Mouse (Mus musculus) hindbrain, embryonic 10.5 days (tissue): ENCODE data around the gene Traf7. TPM values are rescaled to one million over a fixed set of nuclear protein-coding genes. Genes with fewer than 3 reads are reported as not detected.

Experiments
- DNase-seq: peaks from one replicate; pipeline ENCODE4 v3.0.0-alpha.2; 2017; ENCODE audit warnings: low spot score
- H3K27ac ChIP-seq: fragments of 300-500 bp; sonication (generic); 2 replicates; pipeline ENCODE4 v1.5.1; 2016; ENCODE audit warnings: mild to moderate bottlenecking, moderate library complexity
- H3K27me3 ChIP-seq: fragments of 300-500 bp; sonication (generic); 2 replicates; pipeline ENCODE4 v1.6.1; 2016; ENCODE audit warnings: mild to moderate bottlenecking; ENCODE audit not compliant: poor library complexity, insufficient read depth, severe bottlenecking
- H3K36me3 ChIP-seq: fragments of 300-500 bp; sonication (generic); 2 replicates; pipeline ENCODE4 v1.6.1; 2016; ENCODE audit warnings: mild to moderate bottlenecking, moderate library complexity
- H3K4me1 ChIP-seq: fragments of 300-500 bp; sonication (generic); replicated peaks from 2 replicates; pipeline ENCODE4 v1.6.1; 2016; ENCODE audit warnings: mild to moderate bottlenecking
- H3K4me3 ChIP-seq: fragments of 300-500 bp; sonication (generic); 2 replicates; pipeline ENCODE4 v1.5.1; 2016; ENCODE audit warnings: mild to moderate bottlenecking, moderate library complexity
- H3K9me3 ChIP-seq: fragments of 300-500 bp; sonication (generic); 2 replicates; pipeline ENCODE4 v1.6.1; 2016; ENCODE audit warnings: mild to moderate bottlenecking, moderate library complexity
- WGBS: fragments of 180-500 bp; shearing (Covaris S2); methylation state at CpG from one replicate; pipeline ENCODE4 v1.1.7; 2016; 5-methylcytosine and 5-hydroxymethylcytosine counted together
- polyA plus RNA-seq: library from polyadenylated mRNA; unstranded; fragments of >200 nt; fragmentation: Nextera tagmentation; extraction: Ambion mirVana; gene quantifications from 2 replicates; pipeline ENCODE4 v1.2.1, GENCODE M21; 2016

The Traf7 gene
- polyA plus RNA-seq, 1 experiment from 2014 or later: 93.6 TPM

DNA sequence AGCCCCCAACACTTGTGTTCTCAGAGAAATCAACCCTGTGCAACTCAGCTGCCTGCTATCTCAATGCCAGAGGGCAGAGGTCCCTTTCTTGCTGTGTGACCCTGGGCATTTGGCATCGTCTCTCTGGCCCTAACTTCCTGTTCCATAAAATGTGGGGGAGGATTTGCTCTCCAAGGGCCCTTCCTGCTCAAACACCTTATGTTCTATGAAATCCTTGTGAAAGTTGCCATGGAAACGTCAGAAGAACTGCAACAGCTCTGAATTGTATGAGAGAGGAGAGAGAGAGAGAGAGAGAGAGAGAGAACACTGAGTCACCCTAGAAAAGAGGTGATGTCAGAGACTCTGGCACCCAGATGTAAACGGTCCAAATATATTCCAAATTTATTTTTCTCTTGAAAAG, 9.8 kb upstream of the Traf7 start:
- H3K27me3 ChIP-seq: no peaks in the 10 kb centered on the region
- H3K36me3 ChIP-seq: no peaks in the 10 kb centered on the region
- peaks cover 26% of the 10 kb centered on the region for H3K4me1 ChIP-seq
- no peaks in the 10 kb centered on the region for H3K9me3 ChIP-seq
- 48% methylated on average over 3 of the region's 3 CpGs for WGBS
- H3K4me3 ChIP-seq: no peak overlapping the region
- DNase-seq: no peak
- H3K27ac ChIP-seq: no peak overlapping the region

DNA sequence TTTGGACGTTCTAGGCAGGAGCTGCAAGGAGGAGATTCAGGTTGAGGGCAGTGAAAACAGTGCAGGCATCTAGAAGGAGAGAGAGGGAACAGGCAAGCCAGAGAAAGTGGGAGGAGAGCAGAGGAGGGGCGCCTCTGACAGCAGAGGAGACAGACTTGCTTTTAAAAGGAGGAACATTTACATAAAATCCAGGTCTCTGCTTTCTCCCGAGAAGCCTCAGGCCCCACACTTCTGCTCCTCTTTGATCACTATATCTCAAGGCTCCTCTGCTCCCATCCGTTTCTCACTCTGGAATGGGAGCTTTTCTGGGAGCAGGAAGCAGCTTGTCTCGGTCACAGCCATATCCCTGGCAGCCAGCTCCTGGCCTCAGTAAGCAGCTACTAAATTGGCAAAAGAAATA, 7.6 kb upstream of the Traf7 start:
- Histone ChIP-seq H3K9me3 (no peaks in the 10 kb centered on the region), H3K4me1 (peaks cover 48% of the 10 kb centered on the region), H3K27ac (no peak overlapping the region), H3K27me3 (no peaks in the 10 kb centered on the region), H3K36me3 (peaks cover 12% of the 10 kb centered on the region), H3K4me3 (no peak overlapping the region)
- DNase-seq: no peak
- 53% methylated on average over 5 of the region's 5 CpGs for WGBS

DNA sequence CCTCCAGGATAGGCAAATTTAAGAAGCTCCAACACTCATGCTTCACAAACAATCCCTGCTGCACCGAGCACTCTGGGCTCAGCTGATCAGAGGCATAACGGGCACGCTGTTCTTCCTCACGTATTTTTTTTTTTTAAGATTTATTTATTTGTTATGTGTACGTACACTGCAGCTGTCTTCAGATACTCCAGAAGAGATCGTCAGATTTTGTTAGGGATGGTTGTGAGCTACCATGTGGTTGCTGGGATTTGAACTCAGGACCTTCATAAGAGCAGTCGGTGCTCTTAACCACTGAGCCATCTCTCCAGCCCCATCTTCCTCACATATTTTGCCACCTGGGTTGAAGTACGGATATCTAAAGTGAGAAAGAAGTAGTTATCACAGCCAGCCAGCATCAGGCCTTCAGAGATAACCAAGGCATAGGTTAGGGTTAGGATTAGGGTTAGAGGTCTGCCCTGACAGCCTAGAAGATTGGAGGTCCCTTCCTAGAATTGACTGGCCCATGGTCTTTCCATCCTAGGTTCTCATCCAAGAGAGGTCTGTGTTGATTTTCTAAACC, 6.5 kb upstream of the Traf7 start, which contains the start of gene Rab26:
Gene Rab26, minus strand, starts transcription at position 51 of the 559 bp plus-strand sequence.
- DNase-seq: no peak
- Histone ChIP-seq H3K4me3 (peak within 1 kb of the TSS; percentile 54), H3K9me3 (no peaks in the 10 kb centered on the region), H3K36me3 (peaks cover 23% of the 10 kb centered on the region), H3K4me1 (peaks cover 59% of the 10 kb centered on the region), H3K27me3 (no peaks in the 10 kb centered on the region), H3K27ac (peak within 1 kb of the TSS; percentile 54)
- 91% methylated on average over 8 of the region's 8 CpGs for WGBS

DNA sequence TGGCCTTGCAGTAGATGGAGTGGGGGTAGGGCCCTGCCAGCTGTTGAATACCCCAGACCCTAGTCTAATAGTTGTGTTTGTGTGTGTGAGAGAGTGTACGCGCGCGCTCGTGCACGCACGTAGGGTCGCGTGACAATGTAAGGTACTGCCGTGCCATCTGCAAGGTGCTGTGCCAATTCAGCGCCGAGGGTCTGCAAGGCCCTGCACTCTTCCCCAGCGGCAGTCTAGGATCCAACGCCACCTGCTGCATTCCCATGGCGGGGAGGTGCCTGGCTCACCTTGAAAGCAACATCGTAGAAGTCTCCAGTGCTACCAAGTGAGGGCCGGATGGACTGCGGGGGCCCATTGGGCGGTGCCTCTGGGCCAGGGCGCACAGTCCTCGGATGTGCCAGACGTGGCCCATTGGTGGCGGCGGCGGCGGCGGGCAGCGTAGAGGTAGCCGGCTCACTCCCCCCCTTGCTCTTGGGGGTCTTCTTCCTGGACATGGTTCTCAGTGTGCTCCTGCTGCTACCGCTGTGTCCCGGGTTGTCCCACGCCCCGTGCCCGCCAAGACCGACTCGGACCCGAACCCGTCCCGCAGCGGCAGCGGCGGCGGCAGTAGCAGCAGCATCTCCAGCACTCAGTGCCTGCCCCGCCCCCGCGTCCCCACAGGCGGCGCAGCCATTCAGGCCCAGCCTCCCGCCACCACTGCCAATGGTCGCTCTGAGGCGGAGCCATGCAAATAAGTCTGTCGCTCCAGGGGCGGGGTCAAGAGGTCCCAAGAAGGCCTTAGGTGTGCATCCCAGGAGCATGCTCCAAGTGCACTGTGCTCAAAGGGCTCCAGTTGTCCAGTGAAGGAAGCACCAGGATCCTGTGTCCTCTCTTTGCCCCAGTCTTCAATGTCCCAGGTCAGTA, 5.6 kb upstream of the Traf7 start:
- Histone ChIP-seq H3K27me3 (no peaks in the 10 kb centered on the region), H3K4me1 (peaks cover 66% of the 10 kb centered on the region), H3K4me3 (peak overlapping the region; percentile 54), H3K27ac (peak overlapping the region; percentile 54), H3K9me3 (no peaks in the 10 kb centered on the region), H3K36me3 (peaks cover 26% of the 10 kb centered on the region)
- peak; percentile 85 for DNase-seq
- WGBS: 7% methylated on average over 53 of the region's 53 CpGs

DNA sequence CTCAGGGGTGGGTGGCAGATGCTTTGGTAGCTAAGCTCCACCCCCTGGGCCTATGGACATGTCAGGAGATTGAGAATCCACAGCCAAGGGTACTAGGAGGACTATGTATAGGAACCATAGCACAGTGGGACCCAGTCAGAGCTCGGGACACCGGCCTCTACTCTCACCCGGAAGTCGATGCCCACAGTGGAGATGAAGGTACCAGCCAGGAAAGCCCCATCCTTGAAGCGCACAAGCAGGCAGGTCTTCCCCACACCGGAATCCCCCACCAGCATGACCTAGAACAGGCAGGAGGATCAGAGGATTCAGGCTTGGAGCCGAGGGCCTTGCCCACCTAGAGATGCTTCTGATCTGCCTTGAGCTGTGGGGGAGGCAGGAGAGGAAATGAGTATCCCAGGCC, 4.3 kb upstream of the Traf7 start:
- H3K4me1 ChIP-seq: peaks cover 61% of the 10 kb centered on the region
- WGBS: 76% methylated on average over 7 of the region's 7 CpGs

DNA sequence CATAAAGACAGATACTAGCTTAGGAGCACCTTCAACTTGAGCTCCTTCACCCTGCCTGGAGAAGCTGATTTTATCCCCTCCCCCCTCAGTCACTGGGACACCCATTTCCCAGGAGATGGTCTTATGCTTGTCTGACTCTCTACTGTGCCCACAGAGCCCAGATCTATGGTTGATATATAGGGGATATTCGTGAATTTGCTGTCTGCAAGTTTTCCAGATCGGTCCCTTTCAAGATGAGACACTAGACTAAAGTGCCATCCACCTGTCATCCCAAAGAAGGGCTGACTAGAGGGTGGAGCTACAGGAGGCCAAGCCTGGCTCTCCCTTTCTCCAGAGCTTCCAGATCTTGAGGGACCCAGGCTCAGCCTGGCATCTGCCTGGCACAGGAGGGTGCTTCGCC, 3.3 kb upstream of the Traf7 start:
- no peaks in the 10 kb centered on the region for H3K27me3 ChIP-seq
- H3K36me3 ChIP-seq: peaks cover 26% of the 10 kb centered on the region
- H3K4me3 ChIP-seq: 0 out of 2 replicates have a peak overlapping the region, but pooled peaks have one; percentile 84
- 68% methylated on average over 3 of the region's 3 CpGs for WGBS
- peaks cover 68% of the 10 kb centered on the region for H3K4me1 ChIP-seq
- DNase-seq: no peak
- no peak overlapping the region for H3K27ac ChIP-seq
- no peaks in the 10 kb centered on the region for H3K9me3 ChIP-seq

More for the DNA sequence above, 4.3 kb upstream of the Traf7 start:
- Histone ChIP-seq H3K27ac (no peak overlapping the region), H3K36me3 (peaks cover 26% of the 10 kb centered on the region), H3K9me3 (no peaks in the 10 kb centered on the region), H3K4me3 (peak overlapping the region; percentile 14; the same call in 1 of the 2 replicates), H3K27me3 (no peaks in the 10 kb centered on the region)
- no peak for DNase-seq

DNA sequence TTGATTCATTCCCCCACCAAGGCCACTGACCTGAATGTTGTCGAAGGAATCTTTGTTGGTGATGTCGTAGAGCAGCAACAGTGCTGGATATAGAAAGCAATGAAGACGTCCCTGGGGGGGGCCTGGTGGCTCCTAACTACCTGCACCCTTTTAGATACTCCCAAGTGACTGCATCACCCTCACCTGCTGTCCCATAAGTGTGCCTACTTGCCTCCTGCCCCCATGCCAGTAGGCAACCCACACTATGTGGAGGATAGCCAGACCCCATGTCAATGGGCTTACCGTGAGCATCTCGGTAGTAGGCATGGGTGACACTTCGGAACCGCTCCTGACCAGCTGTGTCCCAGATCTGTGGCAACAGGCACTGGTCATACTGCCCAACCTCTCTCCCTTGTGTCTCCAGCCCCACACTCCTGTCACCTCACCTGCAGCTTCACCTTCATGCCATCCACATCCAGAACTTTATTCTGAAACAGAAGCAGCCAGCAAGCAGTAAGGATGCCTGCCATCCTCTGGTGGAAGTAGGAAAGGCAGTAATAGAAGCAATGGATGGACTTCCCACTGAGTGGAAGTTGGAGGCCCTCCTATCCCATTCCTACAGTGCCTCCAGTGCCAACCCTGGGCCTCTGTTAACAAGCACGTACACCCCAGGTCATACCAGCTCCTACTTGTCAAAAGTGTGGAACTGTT, 2.8 kb upstream of the Traf7 start:
- Histone ChIP-seq H3K9me3 (no peaks in the 10 kb centered on the region), H3K4me3 (peak overlapping the region; percentile 84), H3K27me3 (no peaks in the 10 kb centered on the region), H3K36me3 (peaks cover 28% of the 10 kb centered on the region), H3K27ac (peak overlapping the region; percentile 90), H3K4me1 (peaks cover 68% of the 10 kb centered on the region)
- WGBS: 33% methylated on average over 8 of the region's 8 CpGs
- no peak for DNase-seq

DNA sequence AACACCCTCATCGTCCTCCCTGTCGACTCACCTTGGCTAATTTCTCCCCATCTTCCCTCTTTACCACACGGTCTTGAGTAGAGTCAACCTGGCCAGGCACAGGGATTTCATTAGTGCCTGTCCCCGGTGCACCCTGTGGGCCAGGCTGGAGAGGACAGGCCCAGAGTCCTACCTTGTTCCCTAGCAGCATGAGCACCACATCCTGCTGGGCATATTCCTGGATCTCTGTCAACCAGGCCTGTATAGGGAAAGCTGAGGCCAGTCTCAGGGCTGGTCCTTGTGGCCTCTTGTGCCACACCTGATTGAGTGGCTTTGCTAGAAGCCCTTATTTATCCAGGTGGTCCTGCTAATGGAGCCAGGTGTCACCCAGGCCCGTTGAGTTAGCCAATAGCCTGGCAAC, 2.1 kb upstream of the Traf7 start:
- H3K4me1 ChIP-seq: peaks cover 68% of the 10 kb centered on the region
- no peaks in the 10 kb centered on the region for H3K27me3 ChIP-seq
- no peak for DNase-seq
- H3K4me3 ChIP-seq: peak overlapping the region; percentile 84
- WGBS: 22% methylated on average over 5 of the region's 5 CpGs
- H3K36me3 ChIP-seq: peaks cover 34% of the 10 kb centered on the region
- H3K9me3 ChIP-seq: no peaks in the 10 kb centered on the region
- peak overlapping the region; percentile 90 for H3K27ac ChIP-seq

DNA sequence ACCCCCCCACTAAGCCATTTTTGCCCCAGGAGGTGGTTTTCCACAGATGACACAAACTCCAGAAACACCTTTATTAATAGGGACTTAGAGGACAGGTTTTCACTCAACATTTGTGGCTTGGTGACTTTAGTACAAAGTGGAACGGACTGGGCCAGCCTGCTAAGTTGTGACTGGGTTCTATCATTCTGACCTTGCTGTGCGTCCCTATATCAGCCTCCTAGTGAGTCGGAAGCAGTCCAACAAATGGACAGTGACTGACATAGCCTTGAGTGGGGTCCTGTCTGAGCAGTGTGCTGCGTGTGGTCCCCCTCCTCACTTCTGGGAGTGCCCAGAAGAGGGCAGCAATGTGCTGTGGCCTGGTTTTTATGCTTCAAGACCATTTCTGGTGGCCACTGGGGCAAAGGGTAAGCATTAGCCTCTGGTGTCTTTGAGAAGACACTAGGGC, 1.3 kb upstream of the Traf7 start:
- Histone ChIP-seq H3K9me3 (no peaks in the 10 kb centered on the region), H3K27ac (peak overlapping the region; percentile 90), H3K36me3 (peaks cover 41% of the 10 kb centered on the region), H3K4me1 (peaks cover 68% of the 10 kb centered on the region), H3K4me3 (peak overlapping the region; percentile 84), H3K27me3 (no peaks in the 10 kb centered on the region)
- 1% methylated on average over 4 of the region's 4 CpGs for WGBS
- peak; percentile 86 for DNase-seq

DNA sequence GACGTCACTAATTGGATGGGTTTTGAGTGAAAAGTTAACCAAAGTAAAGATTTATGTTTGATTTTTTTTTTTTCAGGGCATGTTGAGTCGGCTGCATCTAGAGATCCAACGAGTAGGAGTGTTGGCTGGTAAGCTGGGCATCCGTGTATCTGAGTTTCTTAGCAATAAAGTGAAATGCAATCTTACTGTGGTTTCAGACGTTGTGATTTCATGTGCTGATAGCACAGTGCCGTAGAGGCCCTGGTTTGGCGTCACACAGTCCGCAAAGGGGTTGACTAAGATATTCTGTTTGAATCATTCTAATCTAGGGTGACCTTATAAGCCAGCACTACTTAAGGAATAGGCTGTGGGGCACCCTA, 801 bp upstream of the Traf7 start:
- Histone ChIP-seq H3K4me3 (peak overlapping the region; percentile 84), H3K36me3 (peaks cover 46% of the 10 kb centered on the region), H3K9me3 (no peaks in the 10 kb centered on the region), H3K4me1 (peaks cover 64% of the 10 kb centered on the region), H3K27me3 (no peaks in the 10 kb centered on the region), H3K27ac (peak overlapping the region; percentile 90)
- no peak for DNase-seq
- WGBS: under 1% methylated on average over 8 of the region's 8 CpGs

DNA sequence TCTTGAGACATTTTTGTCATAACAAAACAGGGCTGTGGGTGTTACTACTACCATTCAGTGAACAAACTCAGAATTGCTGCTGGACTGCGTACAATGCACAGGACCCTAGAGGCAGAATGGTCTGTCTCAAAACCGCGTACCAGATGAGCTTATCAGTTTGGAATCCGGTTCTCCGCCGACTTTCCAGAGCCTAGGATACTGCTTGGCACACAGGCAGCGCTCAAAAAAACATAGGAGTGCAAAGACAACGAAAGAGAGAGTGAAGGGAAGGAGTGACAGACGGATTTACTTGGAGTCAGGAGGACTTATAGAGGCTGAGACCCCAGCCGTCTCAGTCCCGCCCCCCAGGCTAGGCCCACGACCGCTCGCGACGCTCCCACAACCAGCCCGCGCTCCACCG, 423 bp downstream of the Traf7 start:
- Histone ChIP-seq H3K36me3 (peaks cover 55% of the 10 kb centered on the region), H3K4me3 (peak overlapping the region; percentile 84), H3K27me3 (no peaks in the 10 kb centered on the region), H3K27ac (peak overlapping the region; percentile 93), H3K4me1 (peaks cover 52% of the 10 kb centered on the region), H3K9me3 (no peaks in the 10 kb centered on the region)
- WGBS: under 1% methylated on average over 19 of the region's 19 CpGs
- no peak for DNase-seq

DNA sequence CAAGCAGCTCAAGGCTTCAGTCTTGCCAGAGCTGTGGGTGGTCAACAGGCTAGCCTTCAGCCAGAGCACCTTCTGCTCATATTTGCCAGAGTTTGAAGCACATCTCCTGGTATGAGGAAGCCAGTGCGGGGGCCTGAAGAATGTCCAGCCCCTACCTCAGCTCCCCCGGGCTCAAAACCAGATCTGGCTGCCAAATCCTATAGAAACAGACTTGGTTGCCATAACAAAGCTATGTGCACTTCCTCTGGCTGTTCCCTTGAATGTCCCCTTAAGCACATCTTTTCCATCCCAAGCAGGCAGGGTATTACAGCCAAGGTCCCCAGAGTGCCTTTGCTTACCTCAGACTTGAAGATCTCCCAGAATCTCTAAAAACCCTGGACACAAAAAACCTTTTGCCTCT, 3.0 kb downstream of the Traf7 start:
- Histone ChIP-seq H3K36me3 (peaks cover 56% of the 10 kb centered on the region), H3K27me3 (no peaks in the 10 kb centered on the region), H3K9me3 (no peaks in the 10 kb centered on the region), H3K4me1 (peaks cover 26% of the 10 kb centered on the region), H3K4me3 (no peak overlapping the region), H3K27ac (no peak overlapping the region)
- no peak for DNase-seq
- WGBS: 91% methylated on average over 2 of the region's 2 CpGs

DNA sequence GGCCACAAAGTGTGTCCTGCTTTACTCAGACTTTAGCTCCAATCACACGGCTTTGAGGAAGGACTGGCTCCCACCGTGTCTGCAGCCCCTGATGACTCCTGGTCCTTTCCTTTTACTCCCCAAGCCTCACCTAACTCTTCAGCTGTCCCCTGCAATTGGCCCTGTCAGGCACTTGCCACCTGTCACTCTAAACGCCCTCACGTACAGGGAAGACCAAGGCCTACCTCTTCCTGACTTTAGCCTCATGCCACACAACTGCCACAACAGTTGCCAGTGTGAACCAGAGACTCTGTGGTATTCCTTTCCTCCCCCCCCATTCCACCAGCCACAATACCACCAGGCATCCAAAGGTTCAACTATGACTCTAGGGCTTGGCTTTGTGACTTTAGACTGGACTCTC, 7.3 kb downstream of the Traf7 start:
- no peak for DNase-seq
- H3K4me1 ChIP-seq: no peaks in the 10 kb centered on the region
- H3K27ac ChIP-seq: no peak overlapping the region
- no peaks in the 10 kb centered on the region for H3K27me3 ChIP-seq
- H3K4me3 ChIP-seq: no peak overlapping the region
- WGBS: 89% methylated on average over 4 of the region's 4 CpGs
- H3K9me3 ChIP-seq: no peaks in the 10 kb centered on the region
- peaks cover 87% of the 10 kb centered on the region for H3K36me3 ChIP-seq
